Mouse (Mus musculus) thymus, adult 2 months (tissue): ENCODE results near the gene Sgsh. TPM values are rescaled to one million over a fixed set of nuclear protein-coding genes. Genes with fewer than 3 reads are reported as not detected.
"Not testable (repeated sequence)": the region's sequence is repeated elsewhere in the genome, so short reads cannot be mapped to it uniquely, and the experiment has no call there.

ENCODE experiments used
- DNase-seq: peaks from one replicate; pipeline ENCODE4 v3.0.0; 2021
- H3K27ac ChIP-seq: fragments of 200-500 bp; 2 replicates; pipeline ENCODE4 v1.5.1; 2012; ENCODE audit warnings: low read length, control low read depth; ENCODE audit not compliant: control insufficient read depth, insufficient read depth
- H3K27me3 ChIP-seq: fragments of 200-500 bp; 2 replicates; pipeline ENCODE4 v1.6.1; 2012; ENCODE audit warnings: mild to moderate bottlenecking, low read length, moderate library complexity, mixed read lengths; ENCODE audit not compliant: control insufficient read depth, insufficient read depth
- H3K36me3 ChIP-seq: fragments of 200-500 bp; 2 replicates; pipeline ENCODE4 v1.6.1; 2012; ENCODE audit warnings: mild to moderate bottlenecking, low read length, moderate library complexity; ENCODE audit not compliant: control insufficient read depth, insufficient read depth
- H3K4me1 ChIP-seq: fragments of 200-500 bp; replicated peaks from 2 replicates; pipeline ENCODE4 v1.6.1; 2012; ENCODE audit warnings: low read length; ENCODE audit not compliant: control insufficient read depth, insufficient read depth
- H3K4me3 ChIP-seq: fragments of 200-500 bp; 2 replicates; pipeline ENCODE4 v1.5.1; 2012; ENCODE audit warnings: mild to moderate bottlenecking, low read length, control low read depth, moderate library complexity; ENCODE audit not compliant: control insufficient read depth, insufficient read depth
- CTCF ChIP-seq: fragments of 200-500 bp; IDR thresholded peaks from 2 replicates; pipeline ENCODE4 v1.5.1; 2012; ENCODE audit warnings: mild to moderate bottlenecking, control low read depth, low read length, moderate library complexity, borderline replicate concordance; ENCODE audit not compliant: control insufficient read depth, poor library complexity, insufficient read depth; ENCODE audit errors: extremely low read depth
- POLR2A ChIP-seq: fragments of 200-500 bp; IDR thresholded peaks from 2 replicates; pipeline ENCODE4 v1.6.1; 2012; ENCODE audit warnings: mild to moderate bottlenecking, low read length, control low read depth, moderate library complexity; ENCODE audit not compliant: control insufficient read depth, poor library complexity, insufficient read depth; ENCODE audit errors: extremely low read depth
- WGBS: fragments of 180-500 bp; shearing (Covaris S2); methylation state at CpG from one replicate; pipeline ENCODE4 v1.1.7; 2018; 5-methylcytosine and 5-hydroxymethylcytosine counted together
- polyA plus RNA-seq: library from polyadenylated mRNA; depleted of rRNA; stranded (reverse); fragments of >200 nt; gene quantifications from 2 replicates; pipeline ENCODE4 v1.2.3, GENCODE M21; 2012

Gene Sgsh
- polyA plus RNA-seq, 1 experiment = 28.6 TPM

- H3K36me3 ChIP-seq = no peaks in the 10 kb centered on the region
- peak overlapping the region; percentile 55; the same call in 1 of the 2 replicates for H3K27ac ChIP-seq
- H3K4me1 ChIP-seq = peaks cover 46% of the 10 kb centered on the region
- WGBS = 3% methylated on average over 35 of the region's 35 CpGs
- H3K27me3 ChIP-seq = no peaks in the 10 kb centered on the region; the same call in 1 of the 2 replicates
- H3K4me3 ChIP-seq = peak overlapping the region; percentile 82
- no peak for TF ChIP-seq POLR2A
- TF ChIP-seq CTCF = no peak; the same call in 1 of the 2 replicates
- DNase-seq = peak; percentile 50
Observed at GRCm38 (mm10) chr11:119389851-119390270, 34.5 kb upstream of the Sgsh start.

DNA sequence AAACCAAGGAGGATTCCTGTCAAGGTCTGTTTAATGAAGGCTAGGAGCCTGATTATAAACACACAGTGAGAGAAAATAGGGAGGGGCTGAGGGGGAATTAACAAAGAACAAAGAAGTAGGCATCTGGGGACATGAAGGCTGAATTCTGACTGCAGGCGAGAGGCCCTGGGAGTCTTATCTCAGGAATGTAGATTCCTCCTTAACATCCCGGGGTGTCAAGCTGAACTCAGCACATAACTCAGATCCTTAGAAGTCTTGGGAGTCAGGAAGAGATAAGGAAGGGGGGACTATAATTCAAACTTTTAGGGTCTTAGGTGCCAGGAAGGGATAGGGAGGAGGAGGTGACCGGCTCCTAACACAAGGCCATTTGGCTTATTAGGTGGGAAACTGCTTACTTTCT, 31.9 kb upstream of the Sgsh start:
- H3K27me3 ChIP-seq, H3K27ac ChIP-seq, DNase-seq, H3K36me3 ChIP-seq, H3K4me3 ChIP-seq: not testable (repeated sequence)
- peaks cover 36% of the 10 kb centered on the region for H3K4me1 ChIP-seq
- WGBS = 84% methylated on average over 3 of the region's 3 CpGs

GRCm38 (mm10) chr11:119386306-119386705, 31.0 kb upstream of the Sgsh start:
- peaks cover 34% of the 10 kb centered on the region for H3K4me1 ChIP-seq
- WGBS = 84% methylated on average over 5 of the region's 5 CpGs
- no peaks in the 10 kb centered on the region for H3K36me3 ChIP-seq
- DNase-seq = peak; percentile 29
- H3K4me3 ChIP-seq = no peak overlapping the region
- no peak overlapping the region for H3K27ac ChIP-seq
- no peaks in the 10 kb centered on the region; the same call in 1 of the 2 replicates for H3K27me3 ChIP-seq
- no peak for TF ChIP-seq POLR2A
- TF ChIP-seq CTCF = no peak

DNA sequence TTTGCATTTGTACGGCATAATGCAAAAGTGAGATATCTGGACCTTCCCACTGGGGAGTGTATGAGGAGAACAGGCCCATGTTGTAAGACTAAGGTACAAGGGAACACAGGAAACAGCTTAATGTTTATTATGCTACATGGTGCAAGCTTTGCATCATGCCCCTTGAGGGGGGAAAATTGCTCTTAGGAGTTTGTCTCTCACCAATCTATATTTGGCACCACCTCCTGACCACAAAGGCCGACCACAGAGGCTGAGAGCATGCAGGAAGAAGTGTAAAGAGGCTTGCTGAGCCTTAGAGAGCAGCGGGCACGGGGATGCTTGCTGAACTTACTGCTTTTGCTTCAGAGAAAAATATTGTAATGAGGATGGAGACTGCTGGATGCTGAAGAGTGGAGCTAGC, 29.6 kb upstream of the Sgsh start:
- Histone ChIP-seq H3K4me3 (no peak overlapping the region), H3K36me3 (no peaks in the 10 kb centered on the region), H3K4me1 (peaks cover 26% of the 10 kb centered on the region), H3K27ac (peak overlapping the region; percentile 34), H3K27me3 (no peaks in the 10 kb centered on the region)
- no peak for TF ChIP-seq CTCF
- no peak for TF ChIP-seq POLR2A
- DNase-seq = peak; percentile 76
- WGBS = 5% methylated on average over 4 of the region's 4 CpGs

DNA sequence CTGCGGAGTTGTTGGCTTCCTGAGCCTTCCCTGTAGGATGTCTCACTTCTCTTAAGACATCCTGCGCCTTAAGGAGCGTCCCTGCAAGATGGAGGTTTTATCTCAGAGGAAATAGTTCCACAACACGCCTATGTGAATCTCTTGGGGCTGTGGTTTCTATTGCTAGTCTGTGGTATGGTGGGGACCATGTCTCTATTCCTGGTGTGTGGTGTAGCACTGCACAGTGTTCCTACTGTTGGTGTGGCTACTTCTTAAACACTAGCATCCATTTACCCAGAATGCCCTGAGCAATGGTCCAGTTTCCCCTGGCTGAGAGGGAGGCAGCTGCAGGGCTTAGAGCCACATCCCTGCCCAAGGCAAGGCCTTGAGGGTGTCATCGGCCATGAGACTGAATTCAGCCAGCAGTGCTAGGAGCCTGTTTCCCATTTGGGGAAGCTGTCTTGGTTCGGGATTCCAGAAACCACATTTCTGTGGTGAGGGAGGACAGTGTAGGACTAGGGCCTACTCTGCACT, 27.1 kb upstream of the Sgsh start:
- Histone ChIP-seq H3K4me1 (peaks cover 22% of the 10 kb centered on the region), H3K27ac (no peak overlapping the region), H3K36me3 (no peaks in the 10 kb centered on the region), H3K4me3 (no peak overlapping the region), H3K27me3 (no peaks in the 10 kb centered on the region)
- WGBS = 35% methylated on average over 6 of the region's 6 CpGs
- DNase-seq = no peak
- TF ChIP-seq CTCF = no peak
- no peak for TF ChIP-seq POLR2A

- Histone ChIP-seq H3K27me3 (no peaks in the 10 kb centered on the region), H3K27ac (no peak overlapping the region), H3K36me3 (no peaks in the 10 kb centered on the region), H3K4me3 (no peak overlapping the region), H3K4me1 (peaks cover 22% of the 10 kb centered on the region)
- TF ChIP-seq POLR2A = no peak
- TF ChIP-seq CTCF = no peak
- DNase-seq = no peak
- WGBS = 90% methylated on average over 9 of the region's 9 CpGs
Observed at GRCm38 (mm10) chr11:119381631-119382337, 26.4 kb upstream of the Sgsh start.

DNA sequence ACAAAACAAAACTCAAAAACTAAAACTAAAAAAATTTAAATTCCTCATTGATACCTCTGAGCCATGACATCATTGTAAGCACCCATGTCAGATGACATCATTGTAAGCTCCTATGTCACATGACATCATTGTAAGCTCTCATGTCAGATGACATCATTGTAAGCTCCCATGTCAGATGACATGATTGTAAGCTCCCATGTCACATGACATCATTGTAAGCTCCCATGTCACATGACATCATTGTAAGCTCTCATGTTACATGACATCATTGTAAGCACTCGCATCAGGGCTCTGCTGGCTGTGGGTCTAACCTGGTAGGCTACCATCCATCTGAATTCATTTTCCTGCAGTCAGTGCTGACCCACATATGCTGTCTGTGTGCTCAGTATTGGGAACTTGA, 23.2 kb upstream of the Sgsh start:
- DNase-seq = no peak
- no peak overlapping the region for H3K4me3 ChIP-seq
- TF ChIP-seq POLR2A (no peak), CTCF (no peak)
- peaks cover 10% of the 10 kb centered on the region for H3K4me1 ChIP-seq
- H3K27me3 ChIP-seq = no peaks in the 10 kb centered on the region
- no peak overlapping the region for H3K27ac ChIP-seq
- no peaks in the 10 kb centered on the region for H3K36me3 ChIP-seq
- 100% methylated on average over 1 of the region's 1 CpGs for WGBS
